Mouse (Mus musculus) urinary bladder, adult 2 months (tissue): Measurements from ENCODE around the gene Col2a1. TPM values are rescaled to one million over a fixed set of nuclear protein-coding genes. Genes with fewer than 3 reads are reported as not detected.

ENCODE experiments used
- DNase-seq: peaks from one replicate; pipeline ENCODE4 v3.0.0; 2022; ENCODE audit warnings: low spot score
- polyA plus RNA-seq: library from polyadenylated mRNA; depleted of rRNA; stranded (reverse); fragments of >200 nt; gene quantifications from 2 replicates; pipeline ENCODE4 v1.2.3, GENCODE M21; 2012

The Col2a1 gene
- polyA plus RNA-seq, 1 experiment = 0.08 TPM

DNA sequence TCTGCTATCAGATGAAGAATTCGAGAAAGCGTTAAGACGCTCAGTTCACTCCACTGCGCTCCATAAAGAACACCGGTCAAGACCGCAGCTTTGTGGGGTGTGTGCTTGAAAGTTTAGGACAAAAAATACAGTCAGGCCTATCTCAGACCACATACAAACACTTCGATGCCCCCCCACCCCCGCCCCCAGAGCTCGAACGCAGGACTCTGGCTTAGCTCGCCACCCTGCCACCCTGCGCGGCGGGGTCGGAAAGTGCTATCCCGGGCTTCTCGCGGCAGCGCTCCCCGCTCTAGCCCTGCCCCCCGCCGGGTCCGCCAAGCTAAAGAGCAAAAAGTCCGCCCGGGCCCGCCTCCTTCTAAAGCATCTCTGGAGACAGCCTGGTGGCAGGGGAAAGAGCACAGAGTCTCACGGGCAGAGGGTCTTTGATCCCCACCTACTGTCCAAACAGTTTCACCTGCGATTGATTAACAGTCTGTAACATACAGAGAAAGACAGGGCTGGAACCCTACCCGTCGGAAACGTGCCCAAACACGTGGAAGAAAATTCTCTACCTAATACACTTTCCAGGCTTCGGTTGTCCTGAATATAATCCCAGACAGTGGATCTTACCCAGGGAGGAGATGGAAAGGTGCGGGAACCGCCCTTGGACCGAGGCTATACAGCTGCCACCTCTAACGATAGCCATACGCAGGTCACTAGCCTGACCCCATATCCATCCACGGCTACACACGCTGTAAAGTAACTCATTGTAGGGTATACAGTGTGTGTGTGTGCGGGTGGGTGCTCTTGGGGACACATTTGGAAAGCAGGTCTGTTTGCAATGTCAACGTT, 1.3 kb downstream of the Col2a1 start:
- no peak for DNase-seq

- DNase-seq = no peak
Observed at GRCm38 (mm10) chr15:98002113-98002990, 2.1 kb downstream of the Col2a1 start.

DNA sequence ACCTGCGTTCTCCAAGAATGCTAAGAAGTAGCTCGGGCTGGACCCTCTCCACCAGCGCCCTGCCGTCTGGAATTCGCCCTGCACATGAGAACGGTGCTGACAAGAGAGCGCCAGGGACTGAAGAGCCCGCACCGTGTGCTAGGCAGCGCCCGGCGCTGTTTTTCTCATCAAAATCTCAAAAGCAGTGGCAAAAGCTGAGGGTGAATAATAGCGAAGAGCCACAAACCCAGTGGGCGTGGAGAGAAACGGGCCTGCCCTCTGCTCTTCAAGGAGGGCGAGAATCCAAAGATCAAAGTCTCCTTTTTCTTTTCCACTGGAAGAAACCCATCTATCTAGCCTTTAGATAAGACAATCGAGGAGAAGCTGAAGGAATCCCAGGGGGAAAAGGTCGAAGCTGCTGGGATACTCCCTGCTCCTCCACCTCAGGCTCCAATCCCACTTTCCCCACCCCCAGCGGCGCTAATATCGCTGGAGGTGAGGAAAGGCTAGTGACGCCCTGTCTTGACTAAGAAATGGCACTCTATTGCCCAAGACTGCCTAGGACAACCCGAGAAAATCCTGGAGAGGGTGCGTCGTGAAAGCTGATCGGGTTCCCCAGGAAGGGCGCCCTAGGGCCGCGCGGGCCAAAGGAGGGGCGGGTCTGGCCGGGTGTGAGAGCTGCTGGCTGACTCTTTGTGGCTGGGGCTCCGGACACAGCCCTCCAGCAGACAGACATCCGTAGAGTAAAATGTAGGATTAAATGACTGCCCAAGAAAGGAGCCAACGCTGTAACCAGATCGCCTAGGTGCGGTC, 3.0 kb downstream of the Col2a1 start:
- no peak for DNase-seq

GRCm38 (mm10) chr15:97999991-98000390, 4.5 kb downstream of the Col2a1 start:
- DNase-seq = no peak

DNA sequence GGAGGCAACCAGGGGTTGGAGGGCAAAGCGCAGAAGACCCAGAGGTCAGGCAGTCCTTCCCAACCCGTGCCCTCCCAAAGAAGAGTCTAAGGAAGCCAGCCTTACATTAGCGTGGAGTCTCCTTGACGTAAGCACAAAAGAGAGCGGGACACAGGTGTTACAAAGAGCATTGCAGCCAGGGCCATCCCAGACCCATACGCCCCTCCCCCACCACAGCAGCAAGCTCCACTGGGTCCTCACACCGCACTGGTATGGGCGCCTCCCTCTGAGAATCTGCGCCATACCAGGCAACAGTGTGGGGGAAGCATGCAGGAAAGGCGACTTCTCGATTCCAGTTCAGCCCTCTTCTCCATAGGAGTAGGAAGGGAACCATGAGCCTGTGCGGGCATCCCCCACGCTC, 4.9 kb downstream of the Col2a1 start:
- DNase-seq = no peak

GRCm38 (mm10) chr15:97996716-97997256, 7.7 kb downstream of the Col2a1 start:
- DNase-seq = no peak

DNA sequence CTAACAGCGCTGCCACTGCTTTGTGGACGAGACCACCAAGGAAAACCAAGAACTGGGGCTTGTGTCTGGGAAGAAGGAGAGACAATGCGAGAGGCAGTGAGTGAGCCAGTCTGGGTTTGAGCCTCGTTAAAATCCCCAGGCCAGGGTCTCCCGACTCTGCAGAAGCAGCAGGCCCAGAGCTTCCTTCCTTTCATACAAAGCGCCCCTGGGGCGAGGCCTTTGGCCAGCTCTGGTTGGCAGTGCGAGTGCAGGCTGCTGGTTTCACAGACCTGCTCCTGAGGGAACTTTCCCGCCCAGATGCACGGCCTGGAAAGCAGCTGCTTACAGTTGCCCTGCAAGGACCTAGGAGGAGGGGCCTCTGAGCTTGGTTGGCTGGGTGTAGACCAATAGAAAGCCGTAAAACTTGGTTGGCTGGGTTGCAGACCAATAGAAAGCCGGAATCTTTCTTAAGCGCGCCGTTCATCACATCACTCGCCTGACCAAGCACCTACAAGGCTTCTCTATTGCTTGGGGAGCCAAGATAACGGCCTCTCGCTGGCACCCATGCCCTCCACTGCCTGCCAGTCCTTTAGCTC, 11.7 kb downstream of the Col2a1 start:
- DNase-seq = peak; percentile 40

GRCm38 (mm10) chr15:97992027-97992711, 12.3 kb downstream of the Col2a1 start:
- DNase-seq = no peak

DNA sequence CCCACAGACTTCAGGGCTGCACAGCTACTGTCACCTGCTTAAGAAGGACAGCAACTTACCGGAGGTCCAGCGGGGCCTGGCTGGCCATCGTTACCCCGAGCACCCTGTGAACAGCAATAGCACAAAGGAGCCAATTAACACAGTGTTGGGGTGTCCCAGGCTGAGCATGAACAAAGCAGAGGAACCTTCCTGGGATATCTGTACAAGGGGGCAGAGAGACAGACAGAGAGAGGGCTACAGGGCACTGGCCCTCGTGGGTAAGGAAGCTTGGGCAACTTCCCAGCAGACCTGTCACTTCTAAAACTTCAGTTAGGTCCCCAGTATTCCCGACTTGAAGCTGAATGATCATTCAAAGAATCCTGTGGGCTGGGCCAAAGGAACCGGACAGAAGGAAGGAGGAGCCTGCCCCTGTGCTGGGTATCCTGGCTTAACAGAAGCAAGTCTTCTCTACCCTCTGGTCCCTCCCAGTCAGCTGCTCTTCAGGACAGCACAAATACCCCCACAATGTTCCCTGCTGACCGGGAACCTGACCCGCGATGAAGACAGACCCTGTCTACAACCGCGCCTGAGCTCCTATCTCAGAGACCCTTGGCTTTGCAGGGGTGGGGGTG, 13.1 kb downstream of the Col2a1 start:
- no peak for DNase-seq

- no peak for DNase-seq
Observed at GRCm38 (mm10) chr15:97990721-97991120, 13.8 kb downstream of the Col2a1 start.

GRCm38 (mm10) chr15:97990124-97990523, 14.4 kb downstream of the Col2a1 start:
- no peak for DNase-seq

GRCm38 (mm10) chr15:97989544-97989943, 15.0 kb downstream of the Col2a1 start:
- DNase-seq = no peak

DNA sequence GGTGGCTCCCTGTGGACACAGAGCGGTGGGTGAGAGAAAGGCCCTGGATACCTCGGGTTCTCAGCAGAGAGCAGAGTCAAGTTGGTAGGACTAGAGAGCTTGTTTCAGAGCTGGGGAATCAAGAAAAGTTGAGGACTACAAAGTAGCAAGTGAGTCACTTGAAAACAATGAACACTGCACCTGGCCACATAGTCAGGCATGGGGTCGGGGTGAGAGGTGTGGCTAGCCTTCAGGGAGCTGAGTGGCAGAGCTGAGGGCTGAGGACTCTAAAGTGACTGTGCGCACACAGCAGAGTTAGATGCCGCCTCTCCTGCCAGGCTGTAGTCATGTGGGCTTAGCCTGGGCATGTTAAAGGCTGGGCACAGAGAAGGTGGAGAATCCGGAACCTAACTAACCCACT, 22.9 kb downstream of the Col2a1 start:
- no peak for DNase-seq

DNA sequence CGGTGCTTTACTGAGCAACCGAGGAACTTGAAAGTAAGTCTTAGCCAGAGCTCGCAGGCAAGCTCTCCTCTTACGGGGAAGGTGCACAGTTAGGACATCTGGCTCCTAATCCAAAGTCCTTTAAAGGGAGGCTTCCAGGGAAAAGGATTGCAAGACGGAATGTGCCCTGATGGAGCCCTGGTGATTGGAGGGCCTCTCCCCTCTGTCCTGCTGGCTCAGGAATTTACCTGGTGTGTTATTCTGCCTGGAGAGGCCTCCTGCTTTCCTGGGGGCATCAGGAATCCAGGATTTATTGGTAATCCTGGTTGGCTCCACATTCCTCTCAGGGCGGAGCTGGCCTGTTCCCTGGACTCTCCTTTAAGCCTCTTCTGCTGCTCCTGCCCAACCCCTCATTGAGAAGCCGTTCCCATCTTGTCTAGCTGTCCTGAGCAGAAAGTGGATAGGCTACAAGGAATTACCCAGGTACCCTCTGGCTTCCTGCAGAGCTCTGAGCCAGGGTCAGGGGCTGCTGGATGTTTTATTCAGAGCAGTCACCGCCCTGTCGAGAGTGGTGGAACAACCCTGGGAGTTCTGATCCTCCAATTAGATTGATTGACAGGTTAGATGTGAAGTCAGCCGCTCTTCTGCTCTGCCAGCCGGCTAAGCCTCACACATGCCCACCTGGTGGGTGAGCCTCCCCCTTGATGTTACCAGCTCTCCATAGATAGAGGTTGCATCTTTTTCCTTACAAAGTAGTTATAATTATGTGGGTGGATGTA, 31.1 kb downstream of the Col2a1 start:
- no peak for DNase-seq

- DNase-seq = no peak
Observed at GRCm38 (mm10) chr15:97972580-97972979, 31.9 kb downstream of the Col2a1 start.

GRCm38 (mm10) chr15:97970299-97970698, 34.2 kb downstream of the Col2a1 start:
- DNase-seq = no peak

DNA sequence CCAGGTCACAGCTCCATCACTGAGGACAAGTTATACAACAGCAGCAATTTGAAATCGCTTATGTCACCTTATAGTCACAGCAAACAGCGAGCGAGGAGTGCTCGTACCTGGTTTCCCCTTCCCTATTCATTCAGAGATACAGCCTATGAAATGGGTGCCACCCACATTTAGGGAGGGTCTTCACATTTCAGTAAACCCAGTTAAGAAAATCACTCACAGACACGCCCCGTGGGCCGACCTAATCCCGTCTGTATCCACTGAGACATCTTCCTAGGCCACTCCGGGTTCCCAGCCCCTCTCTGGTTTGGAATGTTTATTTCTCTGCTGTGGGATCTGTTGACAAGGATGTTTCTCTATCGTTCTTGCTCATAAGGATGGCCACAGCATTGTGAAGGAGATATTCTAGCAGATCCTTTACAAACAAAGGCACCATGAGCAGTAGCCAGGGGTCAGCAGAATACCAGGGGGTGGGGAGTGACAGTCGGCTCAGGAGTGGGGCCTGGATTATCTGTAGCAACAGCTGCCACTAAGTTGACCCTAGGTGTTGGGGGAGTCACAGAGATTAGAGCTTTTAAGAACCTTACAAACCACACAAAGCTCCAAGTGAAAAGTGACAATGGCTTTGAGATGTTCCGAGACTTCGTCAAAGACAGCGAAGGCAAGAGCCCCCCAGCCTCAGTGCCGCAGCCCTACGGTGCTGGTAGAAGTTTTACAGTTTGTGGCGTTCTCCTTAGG, 39.0 kb downstream of the Col2a1 start:
- no peak for DNase-seq

- DNase-seq = no peak
Observed at GRCm38 (mm10) chr15:97964836-97965187, 39.7 kb downstream of the Col2a1 start.
